Mouse (Mus musculus) layer of hippocampus, adult 9-11 months (tissue): Measurements from ENCODE around the gene Bcl6.

Experiments used
- DNase-seq: peaks from one replicate; pipeline ENCODE4 v3.0.0; 2022

Gene Bcl6

DNA sequence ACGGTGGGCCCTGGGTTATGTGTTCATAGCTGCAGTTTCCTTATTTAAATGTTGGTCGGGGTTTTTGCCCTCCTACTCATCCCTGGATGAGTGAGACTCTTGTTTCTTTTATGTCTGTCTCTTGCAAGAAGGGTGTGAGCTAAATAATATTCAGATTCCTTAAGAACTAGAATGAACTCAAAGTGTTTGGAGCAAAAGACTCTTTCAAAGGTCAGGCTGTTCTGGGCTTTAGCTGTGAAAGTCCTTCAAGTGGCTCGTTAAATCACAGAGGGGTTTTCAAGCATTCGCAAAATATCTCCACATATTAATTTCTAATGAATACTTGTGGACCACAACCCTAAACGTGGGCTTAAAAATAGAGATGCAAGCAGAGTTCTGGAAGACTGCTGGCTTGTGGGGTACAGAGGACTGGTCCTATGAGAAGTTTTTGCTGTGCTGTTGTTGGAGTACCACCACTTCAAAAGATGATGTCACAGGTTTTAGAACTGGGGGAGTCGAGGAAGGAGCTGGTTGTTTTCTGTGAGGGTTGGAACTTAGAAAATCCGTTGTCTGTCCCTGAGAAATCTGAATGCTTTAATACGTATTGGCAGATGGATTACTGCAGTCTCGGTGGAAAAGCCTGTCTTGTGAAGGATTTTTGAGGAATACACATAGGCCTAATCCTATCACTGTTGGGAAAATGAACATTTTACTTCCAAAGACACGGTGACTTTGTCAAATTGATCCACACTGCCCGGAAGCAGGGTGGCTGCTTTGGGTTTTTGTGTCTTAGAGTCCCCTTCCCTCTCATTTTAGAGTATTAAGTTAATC lies 1.7 kb upstream of the Bcl6 start:
- DNase-seq: no peak

DNA sequence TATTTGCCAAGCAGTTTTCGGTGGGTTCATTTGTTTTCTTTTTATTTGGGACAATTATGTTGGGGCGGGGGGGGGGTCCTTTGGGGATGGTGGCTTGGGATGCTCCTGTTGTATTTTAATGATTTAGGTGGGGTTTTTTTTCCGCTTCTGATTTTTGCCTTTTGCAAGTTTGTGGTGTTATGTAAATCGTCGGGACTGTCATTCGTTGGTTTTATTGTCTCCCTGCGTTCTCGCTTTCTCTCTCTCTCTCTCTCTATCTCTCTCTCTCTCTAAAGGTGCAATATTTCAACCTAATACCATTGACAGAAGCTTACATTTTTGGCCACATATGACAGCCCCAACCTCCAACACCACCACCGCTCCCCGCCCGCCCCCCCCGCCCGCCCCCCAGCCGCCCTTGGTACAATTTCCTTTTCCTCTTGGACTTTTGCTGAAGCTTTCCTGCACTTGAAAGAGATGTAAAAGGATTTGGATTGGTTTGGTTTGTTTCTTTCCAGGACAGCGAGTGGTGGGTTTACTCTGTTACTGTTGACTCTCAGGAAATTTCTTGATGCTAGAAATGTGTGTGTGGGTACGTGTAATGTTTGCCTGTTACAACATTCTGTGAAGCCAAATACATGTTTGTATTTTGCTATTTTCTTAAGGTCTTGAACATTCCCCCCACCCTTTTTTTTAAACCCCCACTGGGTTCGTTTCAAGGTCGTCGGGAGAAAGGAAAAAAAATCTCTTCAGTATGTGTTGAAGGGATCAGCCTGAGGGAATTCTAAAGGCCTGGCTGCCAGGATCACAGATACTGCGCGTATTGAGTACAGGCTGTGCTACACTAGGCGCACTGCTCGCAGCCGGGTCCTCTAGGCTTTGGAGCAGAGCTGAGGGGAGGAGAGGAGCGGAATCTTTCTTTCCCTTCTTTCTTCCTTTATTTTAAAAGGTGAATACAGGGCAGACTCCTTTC lies 833 bp upstream of the Bcl6 start:
- peak; percentile 49 for DNase-seq

DNA sequence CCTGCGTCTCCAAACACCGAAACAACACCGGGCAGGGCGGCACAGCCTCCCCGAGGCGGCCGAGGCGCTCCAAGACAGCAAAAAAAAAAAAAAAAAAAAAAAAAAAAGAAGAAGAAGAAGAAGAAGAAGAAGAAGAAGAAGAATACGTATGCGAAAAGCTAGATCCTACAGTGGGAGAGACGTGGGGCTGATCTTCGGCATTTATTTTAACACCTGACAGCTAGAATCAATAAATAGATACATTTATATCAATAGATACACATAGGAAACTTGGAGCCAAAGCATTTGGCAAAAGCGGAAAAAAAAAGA lies 541 bp downstream of the Bcl6 start:
- DNase-seq: no peak

DNA sequence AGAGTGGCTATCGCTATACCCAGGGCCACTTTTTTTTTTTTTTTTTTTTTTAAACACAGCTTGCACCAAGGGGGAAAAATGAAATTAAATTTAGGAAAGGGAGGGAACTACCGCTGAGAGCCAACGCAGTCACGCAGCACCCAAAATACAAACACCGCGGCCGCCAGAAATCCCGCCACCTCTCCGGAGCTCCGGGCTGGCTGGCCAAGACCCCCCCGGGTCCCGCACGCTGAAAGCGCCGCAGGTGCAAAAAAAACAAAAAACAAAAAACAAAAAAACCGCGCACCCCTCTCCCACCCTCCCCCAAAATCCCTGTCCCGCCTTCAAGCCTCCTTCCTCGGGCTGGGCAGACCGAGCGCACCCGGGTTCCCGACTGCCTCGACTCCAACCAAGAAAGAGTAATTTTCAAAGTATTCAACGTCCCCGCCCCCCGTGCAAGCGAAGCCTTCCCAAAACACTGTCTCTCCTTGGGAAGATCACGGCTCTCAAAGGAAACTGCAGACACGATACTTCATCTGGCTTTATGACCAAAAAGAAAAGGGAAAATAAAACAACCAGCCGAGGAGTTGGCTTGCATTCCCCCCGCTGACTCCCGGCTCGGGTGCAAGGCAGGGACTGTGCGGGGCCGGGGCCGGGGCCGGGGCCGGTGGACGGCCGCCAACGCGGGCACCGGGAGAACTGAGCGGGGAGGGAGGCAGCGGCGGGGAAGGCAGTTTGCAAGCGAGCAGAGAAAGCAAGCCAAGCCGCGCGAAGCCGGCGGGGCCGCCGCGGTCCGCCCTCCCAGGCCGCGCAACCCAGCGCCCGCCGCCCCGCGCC lies 1.1 kb downstream of the Bcl6 start:
- no peak for DNase-seq

DNA sequence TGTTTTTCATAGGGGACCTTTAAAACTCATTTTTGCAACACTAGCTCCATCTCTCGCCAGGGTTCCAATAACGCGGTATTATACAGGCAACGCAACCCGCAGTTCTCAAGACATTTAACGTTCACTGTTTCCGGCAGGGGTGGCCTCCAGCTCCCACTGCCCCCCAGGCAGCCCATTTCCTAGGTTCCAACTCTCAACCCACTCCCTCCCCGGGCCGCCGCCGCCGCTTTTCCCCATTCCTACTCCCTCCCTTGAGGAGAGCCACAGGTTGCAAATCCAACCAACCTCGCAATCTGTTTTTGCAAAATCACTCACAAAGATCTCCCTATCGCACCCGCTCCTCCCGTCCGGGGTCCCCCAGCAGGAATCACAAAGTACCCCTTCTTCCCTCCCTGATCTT lies 1.8 kb downstream of the Bcl6 start:
- DNase-seq: no peak

DNA sequence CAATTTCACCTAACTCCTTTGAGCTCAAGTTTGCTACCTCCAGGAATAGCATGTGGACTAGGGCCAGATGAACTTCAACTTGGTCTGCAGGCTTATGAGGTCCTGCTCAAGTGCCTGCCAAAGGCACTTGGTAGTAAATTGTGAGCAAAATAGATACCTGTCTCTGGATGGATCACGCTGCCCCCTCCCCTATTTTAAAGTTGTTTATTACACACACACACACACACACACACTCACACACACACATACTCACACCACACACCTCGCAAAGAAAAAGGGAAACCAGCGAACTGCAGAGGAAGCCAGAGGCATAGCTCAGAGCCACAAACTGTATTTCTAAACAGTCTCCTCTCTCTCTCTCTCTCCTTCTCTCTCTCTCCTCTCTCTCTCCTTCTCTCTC lies 2.5 kb downstream of the Bcl6 start:
- DNase-seq: no peak

DNA sequence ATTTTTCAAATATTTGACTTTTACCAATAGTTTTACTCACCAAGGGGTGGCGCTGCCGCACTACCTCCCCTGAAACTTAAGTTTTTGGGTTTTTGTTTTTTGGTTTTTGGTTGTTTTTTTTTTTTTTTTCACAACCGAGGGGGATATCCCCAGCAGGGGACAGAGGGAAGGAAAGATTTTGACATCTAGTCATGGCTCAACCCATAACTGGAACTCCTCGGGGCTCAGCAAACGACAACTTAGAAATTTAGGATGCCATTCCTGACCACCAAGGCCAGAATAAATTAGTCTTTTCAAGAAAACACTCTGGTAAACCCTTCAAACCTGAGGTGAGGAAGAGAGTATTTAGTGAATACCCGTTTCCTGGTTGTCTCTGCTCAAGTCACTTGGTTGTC lies 3.2 kb downstream of the Bcl6 start:
- no peak for DNase-seq

DNA sequence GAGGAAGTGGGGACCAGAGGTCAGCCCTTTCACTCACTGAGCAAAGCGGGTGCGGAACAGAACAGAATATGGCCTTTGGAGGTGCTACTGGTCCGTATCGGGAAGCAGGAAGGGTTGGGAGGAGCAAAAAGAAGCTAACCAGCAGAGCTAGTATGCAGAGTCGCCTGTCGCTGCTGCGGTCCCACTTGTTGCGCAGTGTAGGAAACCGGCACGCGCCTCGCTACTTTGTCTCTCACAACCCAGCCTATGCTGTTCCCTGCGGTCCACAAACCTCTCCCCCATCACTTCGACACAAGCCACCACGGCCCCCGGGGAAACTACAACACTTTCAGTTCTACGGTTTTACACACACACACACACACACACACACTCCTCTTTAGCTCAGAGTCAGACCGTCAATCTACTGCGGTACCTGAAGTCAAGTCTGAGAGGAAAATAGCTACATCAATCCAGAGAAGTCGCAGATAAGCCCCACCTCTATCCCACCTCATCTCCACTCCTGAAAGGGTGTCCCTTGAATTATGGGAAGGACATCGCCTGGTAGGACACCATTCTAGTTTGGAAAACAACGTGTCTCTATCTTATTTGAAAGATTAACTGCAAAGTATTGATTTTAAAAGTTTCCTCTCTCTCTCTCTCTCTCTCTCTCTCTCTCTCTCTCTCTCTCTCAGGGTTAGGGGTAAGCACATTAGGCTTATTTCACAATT lies 3.7 kb downstream of the Bcl6 start:
- no peak for DNase-seq

DNA sequence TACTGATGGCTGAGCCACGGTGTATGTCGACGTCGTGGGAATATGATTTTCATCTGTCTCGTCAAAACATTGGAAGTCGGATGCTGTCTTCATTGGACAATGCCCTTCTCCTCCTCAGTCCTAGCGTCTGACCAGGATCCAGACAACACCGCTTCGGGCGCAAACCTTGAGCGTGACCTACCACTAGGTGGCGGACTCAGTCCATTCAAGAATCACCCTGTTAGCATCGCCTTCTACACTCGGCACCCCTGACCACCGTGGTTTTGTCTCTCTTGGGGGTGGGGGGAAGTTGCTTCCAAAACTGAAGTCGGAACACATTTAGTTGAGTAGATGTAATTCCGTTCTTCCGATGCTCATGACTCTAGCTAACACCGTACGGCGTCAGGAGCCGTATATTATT lies 4.5 kb downstream of the Bcl6 start:
- DNase-seq: peak; percentile 82

DNA sequence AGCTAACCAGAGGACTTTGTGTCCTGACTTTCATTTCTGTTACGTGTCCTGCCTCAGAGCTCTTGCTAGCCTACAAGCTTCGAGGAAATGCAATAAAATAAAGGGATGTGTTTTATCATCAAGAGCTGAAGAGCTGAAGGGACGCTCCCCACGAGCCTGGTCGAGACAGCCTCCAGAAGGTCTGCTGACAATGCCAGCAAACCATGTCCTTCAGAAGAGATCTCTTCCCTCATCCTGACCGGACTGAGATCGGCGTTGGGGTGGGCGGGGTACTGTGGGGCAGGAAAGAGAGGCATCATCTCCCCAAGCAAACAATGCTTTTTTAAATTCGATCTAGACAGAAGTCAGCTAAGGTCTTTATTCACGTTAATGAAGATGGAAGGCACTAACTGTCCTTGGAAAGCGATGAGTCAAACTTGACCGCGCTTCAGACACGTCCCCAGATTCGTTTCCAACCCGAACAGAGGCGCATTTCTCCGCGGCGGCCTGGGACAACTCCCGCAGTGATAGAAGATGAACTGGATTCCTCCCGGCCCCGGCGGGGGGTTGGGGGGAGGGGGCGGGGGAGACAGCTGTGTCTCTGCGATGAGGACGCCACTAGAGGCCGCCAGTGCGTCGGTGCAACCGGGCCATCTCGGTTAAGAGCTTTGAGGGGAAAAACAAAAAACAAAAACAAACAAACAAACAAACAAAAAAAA lies 5.6 kb downstream of the Bcl6 start:
- DNase-seq: peak; percentile 74

DNA sequence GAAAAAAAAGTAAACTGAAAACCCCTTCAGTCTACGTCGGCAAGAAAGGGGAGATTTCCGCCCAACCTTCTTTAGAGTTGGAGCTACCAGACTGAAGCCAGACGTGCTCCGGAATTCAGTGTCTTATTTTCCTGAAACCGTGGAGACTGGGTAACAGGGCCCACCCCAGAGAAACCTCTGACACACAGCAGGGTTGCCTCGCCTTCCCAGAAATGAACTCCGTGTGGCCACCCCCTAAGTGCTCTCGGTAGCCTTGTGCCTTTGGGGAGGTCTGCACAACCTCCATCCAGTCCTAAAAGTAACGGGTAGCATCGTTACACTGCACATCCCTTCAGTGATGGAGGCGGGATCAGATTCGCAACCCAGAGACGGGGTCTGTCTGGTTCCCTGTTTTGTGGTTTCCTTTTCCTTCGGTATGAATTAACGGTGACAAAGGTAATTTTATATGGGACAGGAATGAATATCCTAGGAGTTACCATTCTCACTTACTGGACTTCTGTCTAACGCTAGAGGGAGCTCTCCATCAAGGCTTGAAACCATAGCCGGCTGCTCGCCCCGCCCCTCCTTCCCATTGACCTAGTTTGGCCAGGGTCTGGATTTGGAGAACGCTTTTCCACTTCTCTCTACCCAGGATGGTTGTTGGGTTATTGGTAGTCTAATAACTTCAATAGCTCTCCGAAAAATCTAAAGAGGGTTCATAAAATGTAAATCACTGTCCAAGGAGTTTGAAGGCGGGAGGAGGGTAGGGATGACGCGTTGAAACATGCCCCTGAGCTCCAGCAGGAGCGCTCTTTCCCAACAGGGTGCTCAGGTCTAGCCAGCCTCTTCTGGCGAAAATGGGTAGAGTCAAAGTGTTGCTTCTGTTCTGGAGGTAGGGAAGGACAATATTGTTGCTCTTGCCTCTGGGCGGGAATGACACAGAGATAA lies 6.5 kb downstream of the Bcl6 start:
- peak; percentile 75 for DNase-seq

DNA sequence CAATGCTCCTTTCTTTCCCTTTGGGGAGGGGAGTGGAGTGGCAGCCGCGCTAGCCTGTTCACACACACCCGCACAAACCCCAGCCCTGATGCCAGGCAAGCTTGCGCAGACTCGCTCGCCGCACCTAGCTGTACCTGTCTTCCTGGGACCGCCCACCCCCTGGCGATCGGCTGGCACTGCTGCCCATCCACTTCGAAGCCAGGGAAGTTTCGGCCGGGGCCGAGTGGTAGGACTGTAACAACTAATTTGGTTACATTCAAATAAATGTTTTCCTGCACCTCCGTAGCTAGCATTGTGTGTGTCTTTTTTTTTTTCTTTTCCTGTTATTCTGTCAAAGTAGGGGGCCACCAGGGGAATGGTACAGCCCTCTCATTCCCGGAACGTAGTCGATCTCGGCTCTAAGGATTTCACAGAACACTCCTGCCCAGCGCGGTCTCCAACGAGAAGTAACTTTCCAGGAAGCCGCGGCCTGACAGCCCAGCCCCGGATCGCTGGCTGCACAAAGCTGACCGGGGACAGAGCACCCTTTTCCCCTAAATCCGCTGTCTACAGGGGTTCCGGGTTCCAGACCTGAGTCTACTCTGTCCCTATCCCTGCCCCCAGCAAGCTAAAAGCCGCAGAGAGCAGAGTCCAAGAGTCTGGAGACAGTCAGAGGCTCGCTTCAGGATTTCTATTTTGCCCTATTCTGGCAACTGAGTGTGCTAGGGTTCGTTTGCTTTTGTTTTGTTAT lies 7.5 kb downstream of the Bcl6 start:
- no peak for DNase-seq

DNA sequence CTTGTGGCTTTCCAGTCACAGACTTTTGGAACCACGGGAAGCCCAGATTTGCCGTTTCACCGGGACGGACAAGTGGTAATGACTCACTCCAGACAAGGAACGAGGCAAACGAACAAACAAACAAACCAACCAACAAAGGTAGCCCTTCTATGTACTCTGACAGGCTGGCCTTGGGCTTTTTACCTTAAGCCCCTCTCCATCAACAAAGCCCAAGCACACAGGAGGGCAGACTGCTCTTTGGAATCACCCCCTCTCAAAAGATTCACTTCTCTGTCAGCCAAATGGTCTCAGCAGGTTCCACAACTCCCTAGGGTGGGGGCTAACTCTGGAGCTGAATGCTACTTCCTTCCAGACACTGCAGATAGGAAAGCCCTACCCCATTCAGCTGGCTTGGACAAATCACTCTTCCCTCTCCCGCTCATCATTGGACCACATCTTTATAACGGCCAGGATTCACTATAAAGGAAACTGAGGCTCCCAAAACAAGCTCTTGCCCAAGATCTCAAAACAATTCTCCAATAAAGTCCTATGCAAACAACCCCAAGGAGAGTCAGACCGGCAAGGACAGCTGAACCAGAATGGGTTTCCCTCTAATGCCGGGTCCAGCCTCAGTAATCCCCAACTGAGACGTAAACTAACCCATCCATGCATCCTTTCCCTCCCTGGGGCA lies 8.3 kb downstream of the Bcl6 start:
- no peak for DNase-seq

DNA sequence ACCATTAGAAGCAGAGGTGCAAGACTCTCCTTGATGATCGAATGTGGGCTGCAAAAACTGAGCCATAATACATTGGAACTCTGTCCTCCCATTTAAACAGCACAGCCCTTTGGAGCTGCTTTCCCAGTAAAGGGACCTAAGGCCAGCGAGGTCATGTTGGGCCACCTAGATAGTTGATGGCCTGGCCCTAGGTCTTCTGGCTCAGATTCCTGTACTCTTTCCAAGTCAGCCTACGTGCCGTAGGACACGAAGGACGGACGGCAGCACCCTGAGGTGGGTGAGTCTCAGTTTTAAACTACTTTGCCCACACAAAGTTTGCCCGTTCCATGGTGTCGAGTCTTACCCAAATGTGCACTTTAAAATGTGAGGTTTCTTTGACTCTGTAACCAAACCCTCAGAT lies 9.2 kb downstream of the Bcl6 start:
- no peak for DNase-seq

DNA sequence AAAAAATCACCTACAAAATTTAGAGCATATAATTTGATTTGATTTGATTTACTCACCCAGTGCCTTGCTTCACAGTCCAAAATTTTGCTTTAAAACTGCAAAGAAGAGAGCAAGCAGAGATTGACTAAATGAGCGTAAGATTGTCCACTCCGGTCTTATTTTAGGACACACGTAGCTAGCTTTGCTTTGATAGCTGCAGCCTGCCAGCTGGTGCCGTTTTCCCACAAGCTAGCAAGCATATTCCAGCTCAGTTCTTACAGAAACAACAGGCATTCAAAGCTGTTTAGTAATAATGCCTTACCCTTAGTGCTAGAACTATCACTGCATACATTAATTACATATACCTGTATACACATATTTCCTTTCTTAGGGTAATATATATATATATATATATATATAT lies 10.2 kb downstream of the Bcl6 start:
- no peak for DNase-seq

DNA sequence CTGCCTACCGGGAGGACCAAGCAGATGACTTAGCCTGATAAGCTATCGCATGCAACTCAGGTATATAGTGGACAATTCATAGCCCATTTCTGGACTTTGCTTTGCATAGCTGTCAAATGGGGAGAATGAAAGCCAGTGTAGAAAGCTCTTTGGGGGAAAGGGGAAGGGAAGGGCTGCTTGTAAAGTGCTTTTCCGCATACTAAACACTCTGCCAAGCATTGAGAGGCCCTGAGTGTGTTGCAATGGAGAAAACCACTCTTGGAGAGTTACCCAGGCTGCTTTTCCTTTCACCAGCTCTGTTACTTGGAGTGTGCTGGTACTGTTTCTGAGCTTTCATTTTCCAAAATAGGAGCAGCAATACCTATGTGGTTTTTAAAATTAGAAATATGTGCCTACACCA lies 10.9 kb downstream of the Bcl6 start:
- no peak for DNase-seq

DNA sequence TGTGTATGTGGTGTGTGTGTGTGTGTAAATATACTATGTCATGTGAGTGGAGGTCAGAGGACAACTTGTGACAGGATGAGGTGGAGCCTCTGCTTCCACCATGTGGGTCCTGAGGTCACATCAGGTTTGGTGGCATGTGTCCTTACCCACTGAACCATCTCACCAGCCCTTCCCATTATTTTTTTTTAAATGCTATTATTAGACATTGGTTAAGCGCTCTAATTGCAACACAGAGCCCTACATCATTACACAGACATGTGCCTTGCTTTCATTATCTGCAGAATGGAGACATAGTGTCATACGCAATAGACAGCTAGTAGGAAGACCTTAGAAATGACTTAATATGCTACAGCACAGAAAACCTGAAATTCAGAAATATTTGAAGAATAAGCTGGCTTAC lies 12.5 kb downstream of the Bcl6 start:
- DNase-seq: no peak

DNA sequence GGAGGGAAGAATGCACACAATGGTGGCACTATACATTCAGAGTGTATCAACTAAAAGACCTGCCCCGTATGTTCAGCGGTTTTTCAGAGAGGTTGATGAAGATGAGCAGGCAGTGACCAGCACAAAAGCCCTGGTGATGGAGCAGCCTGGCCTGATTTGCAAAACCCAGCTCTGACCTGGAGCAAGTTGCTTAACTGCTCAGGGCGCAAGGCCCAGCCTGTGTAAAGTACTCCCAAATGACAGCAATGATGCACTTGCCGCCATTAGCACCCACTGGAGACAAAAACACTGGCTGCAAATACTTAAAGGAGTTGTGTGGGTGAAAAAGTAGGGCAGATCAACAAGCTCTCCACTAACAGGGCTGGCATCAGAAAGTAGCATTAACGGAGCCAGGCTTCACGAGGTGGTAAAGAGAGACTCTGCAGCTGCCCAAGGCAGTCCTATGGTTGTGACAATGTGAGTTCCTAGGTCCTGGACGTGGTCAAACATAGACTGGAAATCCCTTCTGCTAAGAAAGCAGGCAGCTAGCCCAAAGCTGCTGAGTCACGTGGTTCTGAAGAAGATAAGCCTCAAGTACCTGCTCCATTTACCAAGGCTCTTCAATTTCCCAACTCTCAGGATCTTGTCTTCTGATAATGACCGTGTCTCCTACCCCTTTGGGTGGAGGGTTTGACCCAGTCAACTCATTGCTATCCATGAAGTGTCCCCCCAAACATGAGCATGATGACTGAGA lies 14.9 kb downstream of the Bcl6 start:
- no peak for DNase-seq

DNA sequence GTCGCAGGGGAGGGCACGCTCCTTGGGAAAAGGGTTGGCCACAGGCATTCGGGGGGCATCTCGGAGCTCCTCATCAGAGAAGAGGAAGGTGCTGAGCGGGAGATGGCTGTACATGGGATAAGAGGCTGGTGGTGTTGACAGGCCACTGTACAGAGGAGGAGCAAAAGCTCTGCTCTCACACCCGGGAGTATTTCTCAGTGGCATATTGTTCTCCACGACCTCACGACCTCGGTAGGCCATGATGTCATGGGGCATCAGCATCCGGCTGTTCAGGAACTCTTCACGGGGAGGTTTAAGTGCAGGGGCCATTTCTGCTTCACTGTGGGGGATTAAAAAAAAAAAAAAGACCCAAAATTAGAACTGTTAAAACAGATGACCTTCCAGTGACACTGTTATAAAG lies 15.8 kb downstream of the Bcl6 start:
- DNase-seq: no peak
